Mouse (Mus musculus): ENCODE measurements around the gene Bicd1.

Gene Bicd1

GRCm38 (mm10) chr6:149574288-149574687, 165.6 kb downstream of the Bicd1 start:
- DNase-seq = no peak

DNA sequence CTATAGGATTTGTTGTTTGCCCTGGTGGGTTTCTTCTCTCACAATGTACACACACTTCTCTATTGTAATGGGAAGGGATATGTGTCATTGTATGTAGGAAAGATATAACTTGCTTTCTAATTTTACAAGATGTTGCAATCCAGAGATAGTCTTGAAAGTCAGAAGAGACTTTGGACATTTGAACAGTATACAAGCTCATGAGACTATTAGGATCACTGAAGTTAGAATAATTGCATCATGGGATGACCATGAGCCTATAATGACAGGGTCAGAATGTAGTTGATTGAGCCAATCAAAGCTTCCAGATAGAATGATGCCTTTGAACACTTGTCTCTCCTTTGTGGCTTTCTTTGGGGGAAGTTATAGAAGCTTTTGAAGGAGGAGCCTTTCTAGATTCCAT, 171.4 kb downstream of the Bicd1 start:
- no peak for DNase-seq

GRCm38 (mm10) chr6:149585708-149586504, 177.2 kb downstream of the Bicd1 start:
- DNase-seq = no peak
